Mouse (Mus musculus): ENCODE results near the gene Abcc10.

Gene Abcc10

DNA sequence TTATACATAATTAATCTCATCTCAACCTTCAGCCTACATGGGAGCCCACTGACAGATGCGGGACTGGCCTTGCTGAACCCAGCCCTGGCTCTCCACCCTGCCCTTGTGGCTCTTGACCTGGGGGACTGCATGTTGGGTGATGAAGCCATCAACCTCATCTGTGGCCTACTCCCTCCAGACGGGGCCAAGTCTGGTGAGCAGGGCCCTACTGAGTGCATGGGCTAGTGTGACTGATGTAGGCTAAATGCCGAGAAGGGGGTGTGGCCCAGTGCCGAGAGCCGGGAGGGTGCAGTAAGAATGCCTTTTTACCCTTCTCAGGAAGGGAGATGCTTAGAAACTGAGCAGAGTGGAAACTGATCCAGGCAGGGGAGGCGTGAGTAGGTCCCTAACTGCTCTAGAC lies 73.0 kb downstream of the Abcc10 start:
- DNase-seq: no peak

DNA sequence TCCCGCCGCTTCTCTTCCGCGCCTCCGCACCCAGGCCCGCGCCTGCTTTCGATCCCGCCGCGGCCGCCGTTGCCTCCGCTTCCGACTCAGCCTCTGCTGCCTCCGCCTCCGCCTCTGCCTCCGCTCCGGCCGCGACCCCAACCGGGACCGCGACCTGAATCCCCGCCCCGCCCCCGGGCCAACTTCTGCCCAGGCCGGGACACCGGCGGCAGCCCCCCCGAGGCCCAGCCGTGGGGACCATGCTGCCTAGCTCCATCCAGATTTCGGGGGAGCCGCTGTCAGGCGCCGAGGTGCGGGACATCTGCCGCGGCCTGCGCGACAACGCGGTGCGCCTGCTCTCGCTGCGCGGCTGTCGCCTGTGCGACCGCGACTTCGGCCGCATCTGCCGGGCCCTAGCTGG lies 74.0 kb downstream of the Abcc10 start:
- no peak for DNase-seq

DNA sequence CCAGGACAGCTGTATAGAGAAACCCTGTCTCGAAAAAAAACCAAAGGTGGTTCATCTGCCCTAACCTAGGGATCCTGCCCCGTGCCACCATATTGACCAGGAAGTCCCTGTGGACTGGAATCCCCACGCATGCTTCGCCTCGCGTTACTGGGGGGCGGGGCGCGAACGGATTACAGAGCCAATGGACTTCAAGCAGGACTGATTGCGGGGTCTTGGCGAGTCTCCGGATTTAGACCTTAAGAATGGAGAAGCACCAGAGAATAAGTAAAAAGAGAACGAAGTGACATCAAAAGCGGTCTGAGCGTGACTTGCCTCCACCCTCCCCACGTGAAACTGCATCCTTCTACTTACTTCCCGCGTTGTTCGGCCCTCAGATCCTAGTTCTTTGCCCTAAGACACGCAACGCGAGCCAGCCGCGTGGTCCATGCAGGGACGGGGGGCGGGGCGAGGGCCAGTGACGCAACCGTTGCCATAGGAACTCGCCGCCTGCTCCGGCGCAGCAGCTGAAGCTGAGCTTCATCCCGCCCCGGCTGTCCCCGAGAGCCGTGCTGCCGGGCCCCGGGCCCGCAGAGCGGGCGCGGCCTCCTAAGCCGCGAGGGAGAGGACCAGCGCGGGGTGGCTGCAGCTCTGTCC lies 74.6 kb downstream of the Abcc10 start, which contains the start of gene Lrrc73:
Gene Lrrc73, plus strand, starts transcription at position 80 of the 633 bp plus-strand sequence.
- peak; percentile 82 for DNase-seq
